Mouse (Mus musculus) forebrain, embryonic 10.5 days (tissue): ENCODE results near the gene Plod2. TPM values are rescaled to one million over a fixed set of nuclear protein-coding genes. Genes with fewer than 3 reads are reported as not detected.

Experiments used
- DNase-seq: peaks from one replicate; pipeline ENCODE4 v3.0.0-alpha.2; 2017; ENCODE audit warnings: low spot score; ENCODE audit errors: extremely low spot score
- H3K27ac ChIP-seq: fragments of 300-500 bp; sonication (generic); 2 replicates; pipeline ENCODE4 v1.5.1; 2016; ENCODE audit warnings: mild to moderate bottlenecking
- H3K27me3 ChIP-seq: fragments of 300-500 bp; sonication (generic); 2 replicates; pipeline ENCODE4 v1.6.1; 2016; ENCODE audit warnings: mild to moderate bottlenecking; ENCODE audit not compliant: poor library complexity, severe bottlenecking
- H3K36me3 ChIP-seq: fragments of 300-500 bp; sonication (generic); replicated peaks from 2 replicates; pipeline ENCODE4 v1.6.1; 2016; ENCODE audit warnings: mild to moderate bottlenecking, moderate library complexity
- H3K4me1 ChIP-seq: fragments of 300-500 bp; sonication (generic); 2 replicates; pipeline ENCODE4 v1.6.1; 2016
- H3K4me3 ChIP-seq: fragments of 300-500 bp; sonication (generic); 2 replicates; pipeline ENCODE4 v1.5.1; 2016; ENCODE audit warnings: mild to moderate bottlenecking, moderate library complexity
- H3K9me3 ChIP-seq: fragments of 300-500 bp; sonication (generic); 2 replicates; pipeline ENCODE4 v1.6.1; 2016; ENCODE audit warnings: mild to moderate bottlenecking, moderate library complexity
- WGBS: fragments of 180-500 bp; shearing (Covaris S2); methylation state at CpG from one replicate; pipeline ENCODE4 v1.1.7; 2016; 5-methylcytosine and 5-hydroxymethylcytosine counted together
- polyA plus RNA-seq: library from polyadenylated mRNA; unstranded; fragments of >200 nt; fragmentation: Nextera tagmentation; extraction: Ambion mirVana; gene quantifications from 2 replicates; pipeline ENCODE4 v1.2.1, GENCODE M21; 2016

Plod2 gene
- polyA plus RNA-seq, 1 experiment from 2014 or later = 22.1 TPM

DNA sequence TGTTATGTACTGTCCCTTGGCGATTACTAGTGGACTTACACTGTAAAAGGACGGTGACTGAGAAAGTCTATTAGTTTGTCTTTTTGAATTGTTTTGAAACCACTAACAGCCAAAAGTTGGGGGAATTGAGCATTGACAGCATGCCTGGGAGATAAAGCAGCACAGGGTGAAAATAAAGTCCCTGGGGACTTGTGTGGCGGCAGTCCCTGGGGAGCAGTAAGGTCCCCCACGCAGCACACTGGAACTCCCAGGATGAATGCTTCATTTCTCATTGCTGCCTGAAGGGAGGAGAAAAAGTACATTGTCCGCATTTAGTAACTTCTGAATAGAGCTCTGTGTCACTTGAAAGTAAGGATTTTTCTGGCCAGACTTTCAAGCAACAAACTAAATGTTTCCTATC lies 49.5 kb downstream of the Plod2 start:
- Histone ChIP-seq H3K36me3 (peaks cover 54% of the 10 kb centered on the region), H3K9me3 (no peaks in the 10 kb centered on the region), H3K4me3 (no peak overlapping the region), H3K27ac (no peak overlapping the region), H3K4me1 (no peaks in the 10 kb centered on the region; the same call in 1 of the 2 replicates), H3K27me3 (no peaks in the 10 kb centered on the region)
- WGBS = 84% methylated on average over 5 of the region's 5 CpGs
- no peak for DNase-seq

DNA sequence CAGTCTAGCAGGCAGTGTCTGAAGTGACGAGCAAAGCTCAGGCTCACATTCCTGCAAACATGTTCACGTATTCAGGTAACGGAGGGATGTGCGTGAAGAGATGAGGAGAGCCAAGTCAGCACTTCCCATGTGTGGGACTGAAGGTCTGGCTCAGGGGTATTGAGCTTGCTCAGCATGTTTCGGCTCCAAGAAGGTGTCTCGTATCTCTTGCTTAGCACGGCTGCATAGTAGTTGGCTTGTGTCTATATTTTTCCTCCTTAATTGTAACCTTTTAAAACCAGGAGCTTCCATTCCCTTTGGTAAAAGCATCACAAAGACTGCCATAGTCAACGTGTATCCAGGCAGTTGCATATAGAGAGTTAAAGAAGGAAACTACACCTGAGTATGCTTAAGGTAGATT lies 50.7 kb downstream of the Plod2 start:
- H3K36me3 ChIP-seq = peaks cover 53% of the 10 kb centered on the region
- DNase-seq = no peak
- H3K4me1 ChIP-seq = no peaks in the 10 kb centered on the region; the same call in 1 of the 2 replicates
- H3K4me3 ChIP-seq = no peak overlapping the region
- no peaks in the 10 kb centered on the region for H3K9me3 ChIP-seq
- no peaks in the 10 kb centered on the region for H3K27me3 ChIP-seq
- 92% methylated on average over 8 of the region's 8 CpGs for WGBS
- no peak overlapping the region for H3K27ac ChIP-seq

DNA sequence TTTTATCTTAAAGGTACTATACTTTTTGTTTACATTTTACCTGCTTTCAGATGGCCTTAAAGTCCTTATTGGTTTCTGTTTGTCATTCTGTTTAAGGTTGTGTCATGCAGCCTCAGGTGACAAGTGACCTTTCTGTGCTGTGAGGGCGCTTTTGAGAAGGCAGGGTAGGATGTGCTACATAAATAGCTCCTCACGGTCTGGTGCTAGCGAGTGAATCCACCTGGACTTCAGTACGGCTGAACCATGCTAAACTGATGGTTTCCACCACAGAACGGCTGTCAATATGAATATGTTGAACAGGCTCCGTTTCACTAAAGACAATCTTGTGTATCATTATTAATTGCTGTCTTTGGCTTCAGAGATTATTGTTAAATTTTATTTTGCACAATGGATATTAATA lies 52.5 kb downstream of the Plod2 start:
- WGBS = 87% methylated on average over 6 of the region's 6 CpGs
- DNase-seq = no peak

DNA sequence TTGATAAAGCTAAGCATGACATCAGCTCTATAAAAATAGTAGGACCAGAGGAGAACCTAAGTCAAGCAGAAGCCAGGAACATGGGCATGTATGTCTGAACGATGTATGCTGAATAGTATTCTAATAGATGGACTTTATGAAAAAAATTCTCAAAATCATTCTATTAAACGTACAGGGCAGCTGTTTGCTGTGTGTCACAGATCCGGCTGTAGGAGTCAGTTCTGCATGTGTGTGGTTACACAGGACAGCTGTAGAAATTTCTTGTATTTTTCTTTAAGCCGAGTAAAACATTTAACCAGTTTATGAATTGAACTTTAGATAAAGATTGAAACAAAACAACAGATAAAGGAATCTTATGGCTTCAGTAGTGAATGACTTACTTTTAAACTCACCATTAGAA lies 53.3 kb downstream of the Plod2 start:
- Histone ChIP-seq H3K27me3 (no peaks in the 10 kb centered on the region), H3K27ac (no peak overlapping the region), H3K36me3 (peaks cover 52% of the 10 kb centered on the region), H3K4me1 (no peaks in the 10 kb centered on the region; the same call in 1 of the 2 replicates), H3K9me3 (no peaks in the 10 kb centered on the region), H3K4me3 (no peak overlapping the region)
- 98% methylated on average over 4 of the region's 4 CpGs for WGBS
- DNase-seq = no peak

More for the DNA sequence above, 52.5 kb downstream of the Plod2 start:
- Histone ChIP-seq H3K4me3 (no peak overlapping the region), H3K4me1 (no peaks in the 10 kb centered on the region; the same call in 1 of the 2 replicates), H3K27ac (no peak overlapping the region), H3K36me3 (peaks cover 50% of the 10 kb centered on the region), H3K9me3 (no peaks in the 10 kb centered on the region), H3K27me3 (no peaks in the 10 kb centered on the region)

DNA sequence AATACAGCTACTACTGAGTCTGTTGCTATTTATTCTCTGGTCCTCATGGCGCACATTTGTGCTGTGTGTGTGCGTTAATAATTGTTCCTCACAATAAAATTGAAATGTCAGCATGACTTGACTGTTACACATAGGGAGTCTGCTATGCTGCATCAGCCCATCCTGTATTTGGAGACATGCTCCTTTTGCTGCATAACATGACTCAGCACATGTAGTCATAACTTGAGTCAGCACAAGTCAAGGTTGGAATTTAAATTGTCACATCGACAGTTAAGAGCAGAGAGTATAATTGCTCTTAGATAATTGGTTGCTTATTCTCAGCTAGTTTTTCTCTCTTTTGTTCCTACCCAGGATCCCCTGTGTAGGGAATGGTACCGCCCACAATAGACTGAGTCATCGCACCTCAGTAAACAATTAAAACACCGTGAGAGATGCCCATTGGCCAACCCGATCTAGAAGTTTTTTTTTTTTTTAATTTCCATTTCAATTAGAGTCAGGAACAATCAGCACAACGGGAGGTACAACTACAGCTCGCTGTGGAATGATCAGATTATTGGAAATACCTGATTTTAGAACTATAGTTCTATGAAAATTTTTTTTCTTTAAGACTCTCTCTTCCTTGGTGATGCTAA lies 55.0 kb downstream of the Plod2 start:
- DNase-seq = no peak
- Histone ChIP-seq H3K27ac (no peak overlapping the region), H3K4me3 (no peak overlapping the region), H3K27me3 (no peaks in the 10 kb centered on the region), H3K9me3 (no peaks in the 10 kb centered on the region), H3K4me1 (no peaks in the 10 kb centered on the region), H3K36me3 (peaks cover 58% of the 10 kb centered on the region)
- WGBS = 91% methylated on average over 9 of the region's 9 CpGs

DNA sequence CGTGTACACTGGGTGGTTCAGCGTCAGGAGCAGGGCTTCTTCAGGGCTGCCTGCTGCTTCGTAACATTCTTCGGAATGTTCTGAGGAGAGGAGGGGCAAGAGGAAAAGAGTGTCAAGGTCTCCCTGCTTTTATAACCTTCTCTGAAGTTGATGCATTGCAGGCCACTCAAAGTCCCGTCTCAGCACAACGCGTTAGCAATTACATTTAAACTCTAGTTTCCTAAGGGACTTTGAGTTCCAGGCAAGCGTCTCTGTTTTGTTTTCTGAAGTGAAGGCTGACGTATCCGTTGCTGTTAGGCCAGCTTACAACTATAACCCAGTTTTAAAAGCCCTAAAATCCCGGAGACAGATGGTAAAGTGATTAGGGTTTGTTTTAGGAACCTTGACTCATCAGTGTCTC lies 55.8 kb downstream of the Plod2 start:
- peaks cover 60% of the 10 kb centered on the region for H3K36me3 ChIP-seq

DNA sequence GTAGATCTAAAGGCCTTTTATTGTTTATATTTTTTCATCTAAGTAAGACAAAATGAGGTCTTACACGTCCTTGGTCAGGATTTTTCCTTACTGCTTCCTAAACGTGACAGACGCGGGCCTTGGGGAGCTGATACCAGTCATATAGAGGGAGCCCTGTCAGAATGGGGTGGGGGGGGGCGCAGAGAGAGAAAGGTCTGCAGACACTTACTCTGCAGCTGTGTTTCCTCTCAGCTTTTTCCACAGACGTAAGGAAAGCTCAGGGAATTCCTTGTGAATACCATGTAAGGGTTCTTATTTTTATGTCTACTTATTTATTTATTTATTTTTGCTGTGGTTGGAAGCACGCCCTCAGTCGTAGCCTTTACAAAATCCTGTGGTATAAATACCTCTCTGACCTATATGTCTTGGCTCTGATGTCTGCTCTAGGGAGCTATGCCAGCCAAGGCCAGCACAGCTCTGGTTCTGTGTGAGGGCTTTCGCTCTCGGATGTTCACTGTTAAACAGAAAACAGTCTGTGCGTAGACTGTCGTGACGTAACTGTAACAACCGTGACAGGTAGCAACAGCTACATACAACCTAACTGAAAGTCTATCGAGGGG lies 58.0 kb downstream of the Plod2 start:
- no peaks in the 10 kb centered on the region for H3K4me1 ChIP-seq
- WGBS = 96% methylated on average over 15 of the region's 15 CpGs
- H3K36me3 ChIP-seq = peaks cover 64% of the 10 kb centered on the region
- H3K27ac ChIP-seq = no peak overlapping the region
- DNase-seq = no peak
- no peaks in the 10 kb centered on the region for H3K9me3 ChIP-seq
- no peaks in the 10 kb centered on the region for H3K27me3 ChIP-seq
- H3K4me3 ChIP-seq = no peak overlapping the region

More for the DNA sequence above, 55.8 kb downstream of the Plod2 start:
- Histone ChIP-seq H3K4me1 (no peaks in the 10 kb centered on the region), H3K27ac (no peak overlapping the region), H3K4me3 (no peak overlapping the region), H3K9me3 (no peaks in the 10 kb centered on the region), H3K27me3 (no peaks in the 10 kb centered on the region)
- 86% methylated on average over 11 of the region's 11 CpGs for WGBS
- no peak for DNase-seq

DNA sequence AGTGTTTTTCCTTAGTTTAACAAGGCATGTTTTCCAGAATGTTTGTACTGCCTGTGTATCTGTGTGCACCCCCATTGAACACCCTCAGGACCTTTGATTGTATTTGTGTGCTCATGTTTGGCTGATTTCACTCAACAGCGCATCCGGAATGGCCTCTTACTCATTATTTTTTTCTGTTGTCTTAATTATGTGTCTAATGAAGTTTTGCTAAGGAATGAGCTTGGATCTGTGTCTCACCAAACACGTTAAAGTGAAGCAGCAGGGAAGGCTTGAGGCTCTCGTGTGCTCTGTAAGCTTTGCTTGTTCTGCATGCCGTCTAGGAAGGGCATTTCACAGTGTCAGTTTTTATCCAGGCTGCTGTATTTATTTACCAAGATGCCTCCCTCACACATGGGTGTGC lies 59.5 kb downstream of the Plod2 start:
- H3K9me3 ChIP-seq = no peaks in the 10 kb centered on the region
- H3K4me3 ChIP-seq = no peak overlapping the region
- H3K36me3 ChIP-seq = peaks cover 69% of the 10 kb centered on the region
- DNase-seq = no peak
- H3K27ac ChIP-seq = no peak overlapping the region
- 83% methylated on average over 5 of the region's 5 CpGs for WGBS
- no peaks in the 10 kb centered on the region for H3K4me1 ChIP-seq
- no peaks in the 10 kb centered on the region for H3K27me3 ChIP-seq

DNA sequence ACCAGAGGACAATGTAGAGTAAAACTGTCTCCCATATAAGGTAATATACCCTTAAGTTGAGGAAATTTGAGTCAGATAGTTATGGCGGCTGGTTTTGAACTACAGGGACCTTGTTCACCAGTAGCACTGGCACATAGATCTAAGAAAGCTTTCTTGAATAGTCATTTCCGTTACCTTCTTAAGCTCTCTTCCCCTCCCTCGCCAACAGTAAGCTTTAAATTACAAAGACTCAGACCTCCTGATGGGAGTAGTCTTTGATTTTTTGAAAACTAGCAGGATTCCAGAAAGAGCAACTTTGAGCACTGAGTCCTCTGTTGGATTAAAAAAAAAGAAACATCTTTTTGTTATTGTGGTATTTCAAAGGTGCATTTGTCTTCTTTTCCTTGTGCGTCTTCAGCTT lies 61.5 kb downstream of the Plod2 start:
- DNase-seq = no peak
- Histone ChIP-seq H3K27ac (no peak overlapping the region), H3K4me3 (no peak overlapping the region), H3K27me3 (no peaks in the 10 kb centered on the region), H3K36me3 (peaks cover 60% of the 10 kb centered on the region), H3K9me3 (no peaks in the 10 kb centered on the region), H3K4me1 (no peaks in the 10 kb centered on the region)
- 54% methylated on average over 4 of the region's 4 CpGs for WGBS

DNA sequence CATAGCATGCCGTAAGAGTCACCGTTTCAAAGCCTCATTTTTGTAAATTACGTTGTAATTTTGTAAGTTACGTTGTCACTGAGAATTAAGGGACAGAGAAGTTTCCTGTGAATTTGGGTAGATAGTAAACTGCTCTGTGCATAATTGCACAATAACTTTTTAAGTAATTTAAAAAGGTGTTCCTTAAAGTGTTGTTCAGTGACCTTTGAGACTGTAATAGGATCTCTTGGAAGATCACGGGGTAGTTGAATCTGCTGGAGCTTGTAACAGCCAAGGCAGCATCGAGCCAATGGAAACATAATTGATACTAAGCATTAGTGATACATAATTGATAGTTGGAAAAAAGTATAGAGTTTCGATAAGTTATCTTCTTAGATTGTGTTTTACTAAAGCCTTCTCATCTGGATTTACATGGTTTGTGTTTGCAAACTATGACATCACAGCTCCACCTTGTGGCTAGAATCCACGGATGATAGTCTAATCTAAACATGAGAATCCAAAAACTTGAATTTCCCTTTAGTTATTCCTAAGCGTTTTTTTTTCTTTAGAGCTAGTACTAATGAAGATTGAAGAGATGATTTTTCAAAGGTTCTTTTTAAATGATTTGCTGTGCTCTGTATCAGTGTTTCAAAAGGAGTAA lies 68.7 kb downstream of the Plod2 start:
- Histone ChIP-seq H3K4me3 (no peak overlapping the region), H3K4me1 (no peaks in the 10 kb centered on the region), H3K36me3 (peaks cover 16% of the 10 kb centered on the region), H3K9me3 (no peaks in the 10 kb centered on the region), H3K27ac (no peak overlapping the region), H3K27me3 (no peaks in the 10 kb centered on the region)
- no peak for DNase-seq
- WGBS = 72% methylated on average over 9 of the region's 9 CpGs

DNA sequence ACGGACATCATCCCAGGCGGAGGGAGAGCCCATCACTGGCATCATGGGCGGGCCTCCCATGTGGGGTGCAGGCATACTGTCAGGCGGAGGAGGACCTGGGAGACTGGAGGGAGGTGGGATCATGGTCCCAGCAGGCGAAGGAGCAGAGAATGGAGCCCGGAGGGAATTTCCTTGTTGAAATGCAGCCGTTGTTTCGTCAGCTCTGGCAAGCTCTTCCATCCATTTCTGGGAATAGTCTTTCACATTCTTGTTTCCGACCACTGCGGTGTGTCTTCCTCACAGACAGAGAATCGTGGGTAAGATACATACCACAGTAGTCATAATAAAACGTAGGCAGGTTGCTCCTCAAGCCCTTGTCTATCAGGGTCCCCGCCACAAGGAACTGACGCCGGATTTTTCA lies 70.6 kb downstream of the Plod2 start:
- WGBS = 95% methylated on average over 15 of the region's 15 CpGs
- Histone ChIP-seq H3K27me3 (no peaks in the 10 kb centered on the region), H3K36me3 (peaks cover 3% of the 10 kb centered on the region; the same call in 1 of the 2 replicates), H3K9me3 (no peaks in the 10 kb centered on the region), H3K4me3 (no peak overlapping the region), H3K27ac (no peak overlapping the region), H3K4me1 (no peaks in the 10 kb centered on the region)
- DNase-seq = no peak

DNA sequence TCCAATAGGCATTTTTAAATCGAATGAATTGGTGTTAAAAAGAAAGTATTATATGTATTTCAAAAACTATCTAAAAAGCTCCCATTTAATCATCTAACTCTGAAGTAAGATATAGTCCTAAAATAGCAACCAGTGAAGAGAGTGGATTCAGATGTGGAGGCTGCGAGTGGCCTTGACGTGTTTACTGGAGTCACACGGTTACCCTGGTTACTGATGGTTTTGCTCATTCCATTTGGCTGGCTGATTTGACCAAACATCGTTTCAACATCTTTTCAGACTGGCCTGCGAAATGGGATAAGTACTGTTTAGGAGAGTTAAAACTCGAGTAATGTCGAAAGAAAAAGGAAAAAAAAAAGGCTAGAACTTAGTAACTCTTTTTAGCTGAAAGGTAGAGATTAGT lies 71.2 kb downstream of the Plod2 start:
- Histone ChIP-seq H3K27me3 (no peaks in the 10 kb centered on the region), H3K27ac (no peak overlapping the region), H3K9me3 (no peaks in the 10 kb centered on the region), H3K36me3 (peaks cover 3% of the 10 kb centered on the region; the same call in 1 of the 2 replicates), H3K4me3 (no peak overlapping the region), H3K4me1 (no peaks in the 10 kb centered on the region)
- DNase-seq = no peak
- WGBS = 86% methylated on average over 8 of the region's 8 CpGs

DNA sequence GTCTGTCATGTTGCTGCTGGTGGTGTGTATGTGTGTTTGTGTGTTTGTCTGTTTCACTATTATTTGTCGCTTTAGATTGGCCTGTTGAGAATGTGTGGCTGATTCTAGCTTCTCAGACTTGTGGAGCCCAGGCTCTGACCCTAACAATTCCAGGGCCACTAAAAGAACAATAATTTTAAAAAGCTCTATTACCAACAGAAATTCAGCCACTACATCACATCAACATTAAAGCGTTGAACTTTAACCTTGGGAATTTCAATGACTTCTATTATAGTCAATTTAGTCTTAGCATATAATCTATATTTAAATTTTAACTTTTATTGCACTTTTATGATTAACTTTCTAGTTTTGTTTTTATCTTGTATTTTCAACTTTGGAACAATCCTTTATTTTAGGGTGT lies 74.4 kb downstream of the Plod2 start:
- Histone ChIP-seq H3K9me3 (no peaks in the 10 kb centered on the region), H3K27me3 (no peaks in the 10 kb centered on the region), H3K27ac (no peak overlapping the region), H3K36me3 (no peaks in the 10 kb centered on the region), H3K4me1 (no peaks in the 10 kb centered on the region), H3K4me3 (no peak overlapping the region)
- WGBS = 95% methylated on average over 2 of the region's 2 CpGs
- no peak for DNase-seq
